Mouse (Mus musculus) embryonic fibroblast, embryonic 13.5 days (primary cell): ENCODE measurements around the gene Klhl3. TPM values are rescaled to one million over a fixed set of nuclear protein-coding genes. Genes with fewer than 3 reads are reported as not detected.

ENCODE experiments used
- H3K27ac ChIP-seq: 2 replicates; pipeline ENCODE4 v1.5.1; 2012; ENCODE audit warnings: low read length, control low read depth, inconsistent platforms; ENCODE audit not compliant: insufficient read depth
- H3K4me1 ChIP-seq: 2 replicates; pipeline ENCODE4 v1.6.1; 2011; ENCODE audit warnings: low read length; ENCODE audit not compliant: control insufficient read depth, insufficient read depth
- H3K4me3 ChIP-seq: 2 replicates; pipeline ENCODE4 v1.5.1; 2011; ENCODE audit warnings: mild to moderate bottlenecking, control low read depth, low read length; ENCODE audit not compliant: insufficient read depth
- CTCF ChIP-seq: IDR thresholded peaks from 2 replicates; pipeline ENCODE4 v1.5.1; 2011; ENCODE audit warnings: mild to moderate bottlenecking, control low read depth, low read length, moderate library complexity, borderline replicate concordance; ENCODE audit not compliant: insufficient read depth
- POLR2A ChIP-seq: IDR thresholded peaks from 2 replicates; pipeline ENCODE4 v1.6.1; 2011; ENCODE audit warnings: low read depth, mild to moderate bottlenecking, control low read depth, low read length, moderate library complexity
- polyA plus RNA-seq: library from polyadenylated mRNA; stranded (reverse); fragments of >200 nt; gene quantifications from 2 replicates; pipeline ENCODE4 v1.2.4, GENCODE M21; 2011; ENCODE audit warnings: low read depth; ENCODE audit not compliant: missing spikeins, insufficient read length

Klhl3 gene
- polyA plus RNA-seq, 1 experiment: 0.53 TPM

- peaks cover 3% of the 10 kb centered on the region for H3K4me1 ChIP-seq
- H3K27ac ChIP-seq: no peak overlapping the region
- H3K4me3 ChIP-seq: no peak overlapping the region
- TF ChIP-seq POLR2A (no peak), CTCF (no peak)
These were observed 104.1 kb downstream of the Klhl3 start for GRCm38 (mm10) chr13:58009275-58009674.

GRCm38 (mm10) chr13:58008038-58008364 is 105.4 kb downstream of the Klhl3 start:
- Histone ChIP-seq H3K27ac (no peak overlapping the region), H3K4me3 (no peak overlapping the region), H3K4me1 (peaks cover 3% of the 10 kb centered on the region)
- TF ChIP-seq CTCF: no peak
- TF ChIP-seq POLR2A: no peak

- H3K27ac ChIP-seq: no peak overlapping the region
- no peak overlapping the region for H3K4me3 ChIP-seq
- TF ChIP-seq POLR2A: no peak
- TF ChIP-seq CTCF: no peak
- H3K4me1 ChIP-seq: peaks cover 3% of the 10 kb centered on the region
These were observed 105.9 kb downstream of the Klhl3 start for GRCm38 (mm10) chr13:58007256-58008037.

GRCm38 (mm10) chr13:58001792-58002191 is 111.6 kb downstream of the Klhl3 start:
- TF ChIP-seq CTCF (no peak), POLR2A (no peak)
- Histone ChIP-seq H3K27ac (no peak overlapping the region), H3K4me1 (peaks cover 3% of the 10 kb centered on the region), H3K4me3 (no peak overlapping the region)

GRCm38 (mm10) chr13:57996536-57996935 is 116.9 kb downstream of the Klhl3 start:
- H3K4me1 ChIP-seq: no peaks in the 10 kb centered on the region
- H3K27ac ChIP-seq: no peak overlapping the region
- TF ChIP-seq CTCF: no peak
- no peak for TF ChIP-seq POLR2A
- H3K4me3 ChIP-seq: no peak overlapping the region

- TF ChIP-seq CTCF (no peak), POLR2A (no peak)
These were observed 117.5 kb downstream of the Klhl3 start for GRCm38 (mm10) chr13:57995864-57996263.

GRCm38 (mm10) chr13:57984637-57985036 is 128.8 kb downstream of the Klhl3 start:
- TF ChIP-seq CTCF (no peak), POLR2A (no peak)
- H3K4me1 ChIP-seq: no peaks in the 10 kb centered on the region
- H3K4me3 ChIP-seq: no peak overlapping the region
- H3K27ac ChIP-seq: no peak overlapping the region

More at GRCm38 (mm10) chr13:57995864-57996263, 117.5 kb downstream of the Klhl3 start:
- Histone ChIP-seq H3K4me3 (no peak overlapping the region), H3K27ac (no peak overlapping the region), H3K4me1 (no peaks in the 10 kb centered on the region)

- H3K4me3 ChIP-seq: no peak overlapping the region
- no peak overlapping the region for H3K27ac ChIP-seq
- no peak for TF ChIP-seq CTCF
- TF ChIP-seq POLR2A: no peak
- H3K4me1 ChIP-seq: no peaks in the 10 kb centered on the region
These were observed 129.2 kb downstream of the Klhl3 start for GRCm38 (mm10) chr13:57984163-57984562.

- Histone ChIP-seq H3K4me1 (no peaks in the 10 kb centered on the region), H3K27ac (no peak overlapping the region), H3K4me3 (no peak overlapping the region)
- TF ChIP-seq POLR2A: no peak
- no peak for TF ChIP-seq CTCF
These were observed 130.1 kb downstream of the Klhl3 start for GRCm38 (mm10) chr13:57983330-57983729.

- Histone ChIP-seq H3K4me1 (no peaks in the 10 kb centered on the region), H3K27ac (no peak overlapping the region), H3K4me3 (no peak overlapping the region)
- no peak for TF ChIP-seq POLR2A
- TF ChIP-seq CTCF: no peak
These were observed 130.5 kb downstream of the Klhl3 start for GRCm38 (mm10) chr13:57982904-57983303.
